In the genomic region with DNA sequence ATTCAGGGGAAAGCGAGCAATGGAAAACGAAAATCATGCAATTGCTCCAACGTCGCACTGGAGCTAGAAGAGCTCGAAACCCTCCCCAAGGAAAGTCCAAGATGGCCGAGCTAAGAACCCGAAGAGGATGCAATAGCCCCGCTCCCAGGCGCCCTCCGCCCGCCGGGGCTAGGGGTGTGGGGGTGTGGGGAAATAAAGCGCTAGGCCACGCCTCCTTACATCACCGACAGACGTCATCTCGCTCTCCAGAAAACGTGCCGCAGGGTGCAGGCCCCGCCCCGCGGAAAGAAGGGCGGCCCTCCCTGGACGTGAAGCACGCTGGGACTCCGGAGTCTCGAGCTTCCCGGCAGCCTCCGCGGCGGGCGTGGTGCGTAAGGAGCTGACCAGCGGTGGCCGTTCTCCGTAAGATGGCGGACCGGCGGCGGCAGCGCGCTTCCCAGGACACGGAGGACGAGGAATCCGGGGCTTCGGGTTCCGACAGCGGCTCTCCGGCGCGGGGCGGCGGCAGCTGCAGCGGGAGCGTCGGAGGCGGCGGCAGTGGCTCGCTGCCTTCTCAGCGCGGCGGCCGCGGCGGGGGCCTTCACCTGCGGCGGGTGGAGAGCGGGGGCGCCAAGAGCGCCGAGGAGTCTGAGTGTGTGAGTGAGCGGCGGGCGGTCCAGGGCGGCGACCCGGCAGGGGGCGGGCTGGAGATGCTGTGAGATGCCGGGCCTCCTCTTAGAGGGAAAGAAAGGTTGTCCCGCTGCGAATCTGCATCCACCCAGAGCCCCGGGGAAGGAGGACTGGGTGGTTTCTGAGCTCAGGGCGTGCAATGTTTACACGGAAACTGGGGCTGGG, we compare ENCODE assay signal across 8 mouse cellular contexts. TPM values are rescaled to one million over a fixed set of nuclear protein-coding genes. Genes with fewer than 3 reads are reported as not detected.
DNase-seq lines count a peak whose midpoint lies in the region; ATAC-seq and TF ChIP-seq lines count a peak whose summit lies in the region.

No protein-coding gene starts in this region.

- DNase-seq in ZHBTc4 (ENCODE audit: low read depth, low spot score), result peak; percentile 99
- DNase-seq in gastrocnemius, adult 2 months, result peak; percentile 99
- DNase-seq in hindlimb bud, embryonic 11.5 days (ENCODE audit: extremely low spot score, low read depth, low spot score), result peak; percentile 94
- peak; percentile 98 to 99 for DNase-seq in left cerebral cortex, adult 8-10 months (ENCODE audit: low spot score in 2 of 2)
- DNase-seq in right cerebral cortex, postnatal 10 days (ENCODE audit: low spot score in 2 of 2), result peak; percentile 99
- peak; percentile 94 for DNase-seq in urinary bladder, postnatal 25 days (ENCODE audit: low spot score)

- H3K4me1 ChIP-seq in megakaryocyte, embryonic 14.5 days, result peaks cover 39% of the 10 kb centered on the region

- ATAC-seq in common myeloid progenitor, adult 5-6 weeks (replicated peaks; ENCODE audit: low read depth, poor library complexity, severe bottlenecking), result peak; percentile 97

- peak overlapping the region; percentile 83 for H3K4me3 ChIP-seq in gastrocnemius, adult 2 months
- H3K4me3 ChIP-seq in megakaryocyte, embryonic 14.5 days (replicated peaks), result peak overlapping the region; percentile 94

- peaks cover 72% of the 10 kb centered on the region for H3K36me3 ChIP-seq in megakaryocyte, embryonic 14.5 days (replicated peaks; ENCODE audit: low read length)

- peak overlapping the region; percentile 99 for H3K27ac ChIP-seq in gastrocnemius, adult 2 months

- no peaks in the 10 kb centered on the region for H3K9me3 ChIP-seq in megakaryocyte, embryonic 14.5 days

- intact Hi-C loops in gastrocnemius, adult 2 months (cut with DNase I), result loop anchor here (2.0 kb wide), 1 partner anchor 15 kb away; the partner anchor contains the start of gene Msl1

- peak; percentile 49 for TF ChIP-seq CTCF in gastrocnemius, adult 2 months (IDR thresholded peaks at IDR 0.05)

- H3K27me3 ChIP-seq in megakaryocyte, embryonic 14.5 days (replicated peaks), result no peaks in the 10 kb centered on the region

RNA-seq across cellular contexts. Expression of gene Casc3, which starts 5.0 kb away (rescaled TPM):
- 39.5 and 46.5 TPM in 2 replicates for total RNA-seq in common myeloid progenitor, adult 5-6 weeks (2017)
- total RNA-seq in gastrocnemius, adult 2 months (2021), result 10 to 100 TPM; 17.4 to 21.9 TPM
- 10 to 100 TPM; 53.6 to 57.8 (median 54.1) TPM for total RNA-seq in left cerebral cortex, adult 8-10 months (2022)
- polyA plus RNA-seq in megakaryocyte, embryonic 14.5 days (2012; ENCODE audit: insufficient read depth, low replicate concordance), result 10.6 and 13.2 TPM in 2 replicates

RNA-seq across cellular contexts. Expression of gene Msl1, which starts 14.4 kb away (rescaled TPM):
- 72.8 and 88.2 TPM in 2 replicates for total RNA-seq in common myeloid progenitor, adult 5-6 weeks (2017)
- 10 to 100 TPM; 51.8 to 69.4 TPM for total RNA-seq in gastrocnemius, adult 2 months (2021)
- 100 to 1,000 TPM; 167 to 198 (median 186) TPM for total RNA-seq in left cerebral cortex, adult 8-10 months (2022)
- polyA plus RNA-seq in megakaryocyte, embryonic 14.5 days (2012; ENCODE audit: insufficient read depth, low replicate concordance), result 30.0 and 46.8 TPM in 2 replicates

RNA-seq across cellular contexts. Expression of gene Rapgefl1, which starts 26.9 kb away (rescaled TPM):
- total RNA-seq in common myeloid progenitor, adult 5-6 weeks (2017), result 0.53 and 0.64 TPM in 2 replicates
- under 1 TPM; 0.22 to 0.26 TPM for total RNA-seq in gastrocnemius, adult 2 months (2021)
- 100 to 1,000 TPM; 130 to 140 (median 139) TPM for total RNA-seq in left cerebral cortex, adult 8-10 months (2022)
- 0.29 TPM in 1 of 2 replicates, not detected in the other for polyA plus RNA-seq in megakaryocyte, embryonic 14.5 days (2012; ENCODE audit: insufficient read depth, low replicate concordance)

RNA-seq across cellular contexts. Expression of gene Nr1d1, which starts 34.5 kb away (rescaled TPM):
- 0.58 and 1.6 TPM in 2 replicates for total RNA-seq in common myeloid progenitor, adult 5-6 weeks (2017)
- total RNA-seq in gastrocnemius, adult 2 months (2021), result 100 to 1,000 TPM in 1 of 2 experiments, 10 to 100 TPM in 1; 56.3 to 152 TPM
- total RNA-seq in left cerebral cortex, adult 8-10 months (2022), result 100 to 1,000 TPM; 137 to 177 (median 145) TPM
- polyA plus RNA-seq in megakaryocyte, embryonic 14.5 days (2012; ENCODE audit: insufficient read depth, low replicate concordance), result 5.6 and 22.1 TPM in 2 replicates

RNA-seq across cellular contexts. Expression of gene Wipf2, which starts 53.8 kb away (rescaled TPM):
- 4.6 and 6.4 TPM in 2 replicates for total RNA-seq in common myeloid progenitor, adult 5-6 weeks (2017)
- total RNA-seq in gastrocnemius, adult 2 months (2021), result 1 to 10 TPM; 6.1 to 6.6 TPM
- 10 to 100 TPM; 74.0 to 84.5 (median 81.5) TPM for total RNA-seq in left cerebral cortex, adult 8-10 months (2022)
- polyA plus RNA-seq in megakaryocyte, embryonic 14.5 days (2012; ENCODE audit: insufficient read depth, low replicate concordance), result 7.3 and 10.6 TPM in 2 replicates

Comparison
In these comparisons a context has a peak if more than half of its experiments do, and no peak if none do; other contexts are left out.
1. Peak in every context shown above with its lines: DNase-seq, ATAC-seq, H3K4me3 ChIP-seq and H3K27ac ChIP-seq.
2. RNA of gene Rapgefl1, which starts 26.9 kb away (total RNA-seq): 130 to 140 TPM in left cerebral cortex, adult 8-10 months; 0.53 to 0.64 TPM in common myeloid progenitor, adult 5-6 weeks and 0.22 to 0.26 TPM in gastrocnemius, adult 2 months; every median in the first group is over 10 times any median in the second.